Mouse (Mus musculus) central nervous system, embryonic 11.5 days (tissue): ENCODE measurements around the gene Rcl1. TPM values are rescaled to one million over a fixed set of nuclear protein-coding genes. Genes with fewer than 3 reads are reported as not detected.

Source experiments
- polyA plus RNA-seq: library from polyadenylated mRNA; depleted of rRNA; stranded (reverse); fragments of >200 nt; gene quantifications from 2 replicates; pipeline ENCODE4 v1.2.3, GENCODE M21; 2012; rRNA removed

Gene Rcl1
- polyA plus RNA-seq: 30.8 and 32.9 TPM in 2 replicates

DNA sequence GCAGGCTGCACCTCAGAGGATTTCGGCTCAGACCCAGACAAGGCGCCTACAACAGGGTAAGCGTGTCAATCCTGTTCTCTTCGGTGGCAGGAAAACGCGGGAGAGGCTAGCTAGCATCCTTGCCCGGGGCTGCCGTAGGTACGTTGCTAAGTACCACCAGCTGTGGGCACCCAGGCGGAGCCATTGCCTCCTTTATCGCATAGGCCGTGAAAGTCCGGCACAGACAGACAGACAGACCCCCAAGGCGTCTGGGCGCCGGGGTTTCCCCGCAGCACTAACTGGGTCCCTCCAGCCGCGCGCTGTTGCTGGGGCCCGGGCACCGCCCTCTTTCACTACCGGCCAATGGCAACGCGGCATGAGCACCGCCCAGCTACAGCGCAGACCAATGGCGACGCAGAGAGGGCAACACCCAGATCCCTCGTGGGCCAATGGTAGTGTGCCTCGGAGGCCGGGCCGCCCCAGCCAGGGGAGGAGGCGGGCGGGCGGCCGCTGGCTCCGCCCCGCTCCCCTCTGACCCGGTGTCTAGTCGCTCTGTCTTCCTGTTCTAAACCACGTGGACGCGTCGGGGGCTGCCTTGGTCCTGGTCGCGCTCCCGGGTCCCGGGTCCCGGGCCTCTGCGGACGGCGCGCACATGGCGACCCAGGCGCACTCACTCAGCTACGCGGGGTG is at the start of gene Rcl1:
Gene Rcl1 (plus strand): TSS at position 502 of the 669 bp plus-strand sequence.

Other genes with a start within 250 kb of the Rcl1 start
- gene Plpp6, start 137.4 kb upstream of the Rcl1 start, polyA plus RNA-seq: 5.0 and 5.1 TPM in 2 replicates
- 0.43 and 0.97 TPM in 2 replicates for gene 4430402I18Rik, start 133.6 kb upstream of the Rcl1 start, polyA plus RNA-seq
- gene Cdc37l1, start 111.0 kb upstream of the Rcl1 start, polyA plus RNA-seq: 29.3 and 42.7 TPM in 2 replicates
- 24.7 and 36.3 TPM in 2 replicates for gene Ak3, start 53.4 kb upstream of the Rcl1 start, polyA plus RNA-seq
- gene Jak2, start 150.5 kb downstream of the Rcl1 start, polyA plus RNA-seq: 15.1 and 17.9 TPM in 2 replicates
- gene Insl6, start 224.0 kb downstream of the Rcl1 start, polyA plus RNA-seq: 3.3 and 4.0 TPM in 2 replicates
- 0.43 and 0.54 TPM in 2 replicates for gene Rln1, start 233.3 kb downstream of the Rcl1 start, polyA plus RNA-seq